Mouse (Mus musculus) neural tube, embryonic 13.5 days (tissue): ENCODE measurements around the gene Nmnat2. TPM values are rescaled to one million over a fixed set of nuclear protein-coding genes. Genes with fewer than 3 reads are reported as not detected.
A peak's percentile ranks its signal among the peaks of the same experiment; 100 is the strongest.

Experiments
- ATAC-seq: fragments of 200-750 bp; cut with Nextera tagmentation; 2 replicates; pipeline ENCODE4 v1.8.0; 2017; ENCODE audit warnings: low read depth, mild to moderate bottlenecking, moderate TSS enrichment, moderate library complexity
- H3K27ac ChIP-seq: fragments of 300-500 bp; sonication (generic); replicated peaks from 2 replicates; pipeline ENCODE4 v1.5.1; 2015; ENCODE audit warnings: moderate library complexity, mild to moderate bottlenecking, inconsistent platforms
- H3K27me3 ChIP-seq: fragments of 300-500 bp; sonication (generic); 2 replicates; pipeline ENCODE4 v1.6.1; 2015; ENCODE audit warnings: mild to moderate bottlenecking, inconsistent platforms
- H3K36me3 ChIP-seq: fragments of 300-500 bp; sonication (generic); 2 replicates; pipeline ENCODE4 v1.6.1; 2015; ENCODE audit warnings: mild to moderate bottlenecking, inconsistent platforms
- H3K4me1 ChIP-seq: fragments of 300-500 bp; sonication (generic); replicated peaks from 2 replicates; pipeline ENCODE4 v1.6.1; 2015; ENCODE audit warnings: inconsistent platforms
- H3K4me2 ChIP-seq: fragments of 300-500 bp; sonication (generic); 2 replicates; pipeline ENCODE4 v1.6.1; 2015; ENCODE audit warnings: inconsistent platforms, mild to moderate bottlenecking, moderate library complexity
- H3K4me3 ChIP-seq: fragments of 300-500 bp; sonication (generic); 2 replicates; pipeline ENCODE4 v1.5.1; 2015; ENCODE audit warnings: mild to moderate bottlenecking, inconsistent platforms
- H3K9ac ChIP-seq: fragments of 300-500 bp; sonication (generic); 2 replicates; pipeline ENCODE4 v1.6.1; 2015; ENCODE audit warnings: moderate library complexity, mild to moderate bottlenecking, inconsistent platforms
- H3K9me3 ChIP-seq: fragments of 300-500 bp; sonication (generic); 2 replicates; pipeline ENCODE4 v1.6.1; 2016; ENCODE audit warnings: inconsistent platforms
- WGBS: fragments of 180-500 bp; shearing (Covaris S2); methylation state at CpG from one replicate; pipeline ENCODE4 v1.1.7; 2015; 5-methylcytosine and 5-hydroxymethylcytosine counted together
- polyA plus RNA-seq: library from polyadenylated mRNA; unstranded; fragments of >200 nt; fragmentation: Nextera tagmentation; extraction: Ambion mirVana; gene quantifications from 2 replicates; pipeline ENCODE4 v1.2.1, GENCODE M21; 2015

Gene Nmnat2
- polyA plus RNA-seq, 1 experiment from 2014 or later, result 76.4 TPM

- 45% methylated on average over 9 of the region's 9 CpGs for WGBS
- no peak overlapping the region for H3K9ac ChIP-seq
- H3K4me1 ChIP-seq, result no peaks in the 10 kb centered on the region; the same call in 1 of the 2 replicates
- H3K27ac ChIP-seq, result no peak overlapping the region
- ATAC-seq, result no peak; the same call in 1 of the 2 replicates
- no peaks in the 10 kb centered on the region for H3K27me3 ChIP-seq
- peaks cover 20% of the 10 kb centered on the region; the same call in 1 of the 2 replicates for H3K36me3 ChIP-seq
- no peak overlapping the region for H3K4me3 ChIP-seq
- H3K4me2 ChIP-seq, result no peak overlapping the region
- no peaks in the 10 kb centered on the region for H3K9me3 ChIP-seq
These were observed 146.6 kb downstream of the Nmnat2 start for GRCm38 (mm10) chr1:153101327-153101880.

GRCm38 (mm10) chr1:153102296-153103185 is 147.7 kb downstream of the Nmnat2 start:
- peaks cover 13% of the 10 kb centered on the region; the same call in 1 of the 2 replicates for H3K36me3 ChIP-seq
- no peak for ATAC-seq
- H3K27me3 ChIP-seq, result no peaks in the 10 kb centered on the region
- 90% methylated on average over 17 of the region's 17 CpGs for WGBS
- H3K4me2 ChIP-seq, result no peak overlapping the region
- H3K4me1 ChIP-seq, result peaks cover 2% of the 10 kb centered on the region
- H3K9ac ChIP-seq, result no peak overlapping the region
- no peaks in the 10 kb centered on the region for H3K9me3 ChIP-seq
- H3K27ac ChIP-seq, result no peak overlapping the region
- no peak overlapping the region for H3K4me3 ChIP-seq

GRCm38 (mm10) chr1:153103186-153103554 is 148.4 kb downstream of the Nmnat2 start:
- Histone ChIP-seq H3K4me1 (peaks cover 8% of the 10 kb centered on the region), H3K27ac (no peak overlapping the region), H3K4me2 (no peak overlapping the region), H3K9ac (no peak overlapping the region), H3K27me3 (no peaks in the 10 kb centered on the region), H3K4me3 (no peak overlapping the region), H3K9me3 (no peaks in the 10 kb centered on the region), H3K36me3 (peaks cover 10% of the 10 kb centered on the region; the same call in 1 of the 2 replicates)
- no peak for ATAC-seq
- WGBS, result 95% methylated on average over 8 of the region's 8 CpGs

GRCm38 (mm10) chr1:153104804-153105203 is 150.0 kb downstream of the Nmnat2 start:
- peaks cover 5% of the 10 kb centered on the region; the same call in 1 of the 2 replicates for H3K36me3 ChIP-seq
- H3K4me1 ChIP-seq, result peaks cover 8% of the 10 kb centered on the region
- no peak for ATAC-seq
- 77% methylated on average over 11 of the region's 12 CpGs for WGBS
- H3K4me2 ChIP-seq, result no peak overlapping the region
- H3K4me3 ChIP-seq, result no peak overlapping the region
- no peak overlapping the region for H3K27ac ChIP-seq
- no peak overlapping the region for H3K9ac ChIP-seq
- H3K9me3 ChIP-seq, result no peaks in the 10 kb centered on the region
- no peaks in the 10 kb centered on the region for H3K27me3 ChIP-seq

GRCm38 (mm10) chr1:153107866-153108265 is 153.1 kb downstream of the Nmnat2 start:
- Histone ChIP-seq H3K9ac (no peak overlapping the region), H3K27me3 (no peaks in the 10 kb centered on the region), H3K9me3 (no peaks in the 10 kb centered on the region), H3K27ac (peak overlapping the region; percentile 49; the same call in 1 of the 2 replicates), H3K4me3 (no peak overlapping the region), H3K36me3 (peaks cover 20% of the 10 kb centered on the region), H3K4me1 (peaks cover 8% of the 10 kb centered on the region), H3K4me2 (no peak overlapping the region)
- WGBS, result 23% methylated on average over 7 of the region's 7 CpGs
- ATAC-seq, result peak; percentile 87

GRCm38 (mm10) chr1:153109346-153109745 is 154.6 kb downstream of the Nmnat2 start:
- WGBS, result 86% methylated on average over 5 of the region's 5 CpGs
- no peaks in the 10 kb centered on the region for H3K9me3 ChIP-seq
- H3K9ac ChIP-seq, result no peak overlapping the region
- no peak overlapping the region for H3K27ac ChIP-seq
- H3K36me3 ChIP-seq, result peaks cover 22% of the 10 kb centered on the region
- no peak overlapping the region for H3K4me2 ChIP-seq
- H3K27me3 ChIP-seq, result no peaks in the 10 kb centered on the region
- no peak for ATAC-seq
- H3K4me3 ChIP-seq, result no peak overlapping the region
- peaks cover 8% of the 10 kb centered on the region for H3K4me1 ChIP-seq

GRCm38 (mm10) chr1:153109836-153110235 is 155.0 kb downstream of the Nmnat2 start:
- no peak overlapping the region for H3K4me3 ChIP-seq
- H3K4me2 ChIP-seq, result no peak overlapping the region
- no peak overlapping the region for H3K9ac ChIP-seq
- no peak for ATAC-seq
- H3K27ac ChIP-seq, result no peak overlapping the region
- H3K9me3 ChIP-seq, result no peaks in the 10 kb centered on the region
- H3K36me3 ChIP-seq, result peaks cover 24% of the 10 kb centered on the region
- H3K27me3 ChIP-seq, result no peaks in the 10 kb centered on the region
- H3K4me1 ChIP-seq, result peaks cover 8% of the 10 kb centered on the region
- WGBS, result 77% methylated on average over 3 of the region's 3 CpGs

GRCm38 (mm10) chr1:153111596-153111995 is 156.8 kb downstream of the Nmnat2 start:
- no peaks in the 10 kb centered on the region for H3K27me3 ChIP-seq
- H3K36me3 ChIP-seq, result peaks cover 31% of the 10 kb centered on the region
- H3K9ac ChIP-seq, result no peak overlapping the region
- peaks cover 8% of the 10 kb centered on the region; the same call in 1 of the 2 replicates for H3K4me1 ChIP-seq
- H3K4me3 ChIP-seq, result no peak overlapping the region
- no peak overlapping the region for H3K27ac ChIP-seq
- H3K4me2 ChIP-seq, result no peak overlapping the region
- no peaks in the 10 kb centered on the region for H3K9me3 ChIP-seq
- WGBS, result 73% methylated on average over 4 of the region's 4 CpGs
- no peak for ATAC-seq

- no peak for ATAC-seq
- H3K36me3 ChIP-seq, result peaks cover 31% of the 10 kb centered on the region
- H3K9ac ChIP-seq, result no peak overlapping the region
- no peak overlapping the region for H3K4me2 ChIP-seq
- H3K4me3 ChIP-seq, result no peak overlapping the region
- H3K27me3 ChIP-seq, result 0 out of 2 replicates have a peak, but pooled peaks cover 4% of the 10 kb centered on the region
- H3K27ac ChIP-seq, result no peak overlapping the region
- 89% methylated on average over 8 of the region's 8 CpGs for WGBS
- H3K9me3 ChIP-seq, result no peaks in the 10 kb centered on the region
- no peaks in the 10 kb centered on the region for H3K4me1 ChIP-seq
These were observed 160.5 kb downstream of the Nmnat2 start for GRCm38 (mm10) chr1:153115315-153115714.

GRCm38 (mm10) chr1:153120544-153120943 is 165.8 kb downstream of the Nmnat2 start:
- no peak for ATAC-seq
- WGBS, result 83% methylated on average over 6 of the region's 6 CpGs
- Histone ChIP-seq H3K4me3 (no peak overlapping the region), H3K9ac (no peak overlapping the region), H3K4me1 (no peaks in the 10 kb centered on the region), H3K9me3 (no peaks in the 10 kb centered on the region), H3K36me3 (peaks cover 3% of the 10 kb centered on the region), H3K27me3 (0 out of 2 replicates have a peak, but pooled peaks cover 4% of the 10 kb centered on the region), H3K27ac (no peak overlapping the region), H3K4me2 (no peak overlapping the region)

GRCm38 (mm10) chr1:153121320-153121719 is 166.5 kb downstream of the Nmnat2 start:
- 78% methylated on average over 5 of the region's 5 CpGs for WGBS
- no peak for ATAC-seq
- no peak overlapping the region for H3K9ac ChIP-seq
- no peak overlapping the region for H3K4me2 ChIP-seq
- no peaks in the 10 kb centered on the region for H3K36me3 ChIP-seq
- H3K27ac ChIP-seq, result no peak overlapping the region
- H3K9me3 ChIP-seq, result no peaks in the 10 kb centered on the region
- H3K4me1 ChIP-seq, result no peaks in the 10 kb centered on the region
- 0 out of 2 replicates have a peak, but pooled peaks cover 4% of the 10 kb centered on the region for H3K27me3 ChIP-seq
- no peak overlapping the region for H3K4me3 ChIP-seq

GRCm38 (mm10) chr1:153122764-153123163 is 168.0 kb downstream of the Nmnat2 start:
- 0 out of 2 replicates have a peak, but pooled peaks cover 4% of the 10 kb centered on the region for H3K27me3 ChIP-seq
- ATAC-seq, result no peak
- H3K9ac ChIP-seq, result no peak overlapping the region
- H3K4me1 ChIP-seq, result no peaks in the 10 kb centered on the region
- H3K4me3 ChIP-seq, result no peak overlapping the region
- H3K27ac ChIP-seq, result no peak overlapping the region
- WGBS, result 78% methylated on average over 4 of the region's 4 CpGs
- no peaks in the 10 kb centered on the region for H3K36me3 ChIP-seq
- H3K9me3 ChIP-seq, result no peaks in the 10 kb centered on the region
- H3K4me2 ChIP-seq, result no peak overlapping the region
